Mouse (Mus musculus): ENCODE results near the gene Izumo1r.

- TF ChIP-seq CTCF (IDR thresholded peaks at IDR 0.05; ENCODE audit: borderline replicate concordance, control insufficient read depth, extremely low read depth, insufficient read depth, low read length, poor library complexity) (no peak), POLR2A (IDR thresholded peaks at IDR 0.05; ENCODE audit: control insufficient read depth, extremely low read depth, insufficient read depth, low read length, poor library complexity) (no peak)
Observed at GRCm38 (mm10) chr9:14921971-14922560, 18.3 kb upstream of the Izumo1r start.

Data from thymus, adult 2 months (tissue).